Mouse (Mus musculus) R1 (cell line): Measurements from ENCODE around the gene Ckap4.

ENCODE experiments used
- DNase-seq: peaks from one replicate; pipeline ENCODE4 v3.0.0-alpha.2; 2018; ENCODE audit warnings: low read depth, low spot score

Gene Ckap4

GRCm38 (mm10) chr10:84533912-84534671 is at the start of gene Ckap4:
Gene Ckap4 (minus strand): TSS chr10:84534062.
- peak; percentile 66 for DNase-seq

GRCm38 (mm10) chr10:84582236-84582635 is 48.4 kb upstream of the Ckap4 start:
- no peak for DNase-seq

- no peak for DNase-seq
Observed at GRCm38 (mm10) chr10:84581191-84581590, 47.3 kb upstream of the Ckap4 start.

GRCm38 (mm10) chr10:84579527-84579926 is 45.7 kb upstream of the Ckap4 start:
- DNase-seq = no peak

- DNase-seq = no peak
Observed at GRCm38 (mm10) chr10:84578738-84579137, 44.9 kb upstream of the Ckap4 start.

GRCm38 (mm10) chr10:84577071-84577727 is 43.3 kb upstream of the Ckap4 start:
- DNase-seq = peak; percentile 71

- peak; percentile 97 for DNase-seq
Observed at GRCm38 (mm10) chr10:84576395-84577070, 42.7 kb upstream of the Ckap4 start, which contains the start of gene Tcp11l2. Gene Tcp11l2 (plus strand): TSS chr10:84576626.

GRCm38 (mm10) chr10:84576029-84576394 is 42.1 kb upstream of the Ckap4 start:
- DNase-seq = peak; percentile 94

GRCm38 (mm10) chr10:84573671-84574420 is 40.0 kb upstream of the Ckap4 start:
- no peak for DNase-seq

- DNase-seq = no peak
Observed at GRCm38 (mm10) chr10:84571052-84571639, 37.3 kb upstream of the Ckap4 start.

- DNase-seq = no peak
Observed at GRCm38 (mm10) chr10:84564427-84564826, 30.6 kb upstream of the Ckap4 start.

- DNase-seq = peak; percentile 59
Observed at GRCm38 (mm10) chr10:84562567-84563554, 29.0 kb upstream of the Ckap4 start.

GRCm38 (mm10) chr10:84562121-84562520 is 28.3 kb upstream of the Ckap4 start:
- peak; percentile 48 for DNase-seq

- DNase-seq = no peak
Observed at GRCm38 (mm10) chr10:84559986-84560385, 26.1 kb upstream of the Ckap4 start.

- DNase-seq = peak; percentile 85
Observed at GRCm38 (mm10) chr10:84558511-84558910, 24.6 kb upstream of the Ckap4 start.

GRCm38 (mm10) chr10:84556120-84556519 is 22.3 kb upstream of the Ckap4 start:
- DNase-seq = no peak

GRCm38 (mm10) chr10:84554291-84555009 is 20.6 kb upstream of the Ckap4 start:
- peak; percentile 100 for DNase-seq

GRCm38 (mm10) chr10:84552477-84552876 is 18.6 kb upstream of the Ckap4 start:
- DNase-seq = no peak

GRCm38 (mm10) chr10:84551846-84552245 is 18.0 kb upstream of the Ckap4 start:
- DNase-seq = peak; percentile 77
